Mouse (Mus musculus) brain, embryonic 18.5 days (tissue): ENCODE data around the gene Gpr39.
"Not testable (repeated sequence)": the region's sequence is repeated elsewhere in the genome, so short reads cannot be mapped to it uniquely, and the experiment has no call there.

ENCODE experiments used
- DNase-seq: peaks from one replicate; pipeline ENCODE4 v3.0.0-alpha.2; 2012; ENCODE audit warnings: low read depth, low spot score

Gene Gpr39

DNA sequence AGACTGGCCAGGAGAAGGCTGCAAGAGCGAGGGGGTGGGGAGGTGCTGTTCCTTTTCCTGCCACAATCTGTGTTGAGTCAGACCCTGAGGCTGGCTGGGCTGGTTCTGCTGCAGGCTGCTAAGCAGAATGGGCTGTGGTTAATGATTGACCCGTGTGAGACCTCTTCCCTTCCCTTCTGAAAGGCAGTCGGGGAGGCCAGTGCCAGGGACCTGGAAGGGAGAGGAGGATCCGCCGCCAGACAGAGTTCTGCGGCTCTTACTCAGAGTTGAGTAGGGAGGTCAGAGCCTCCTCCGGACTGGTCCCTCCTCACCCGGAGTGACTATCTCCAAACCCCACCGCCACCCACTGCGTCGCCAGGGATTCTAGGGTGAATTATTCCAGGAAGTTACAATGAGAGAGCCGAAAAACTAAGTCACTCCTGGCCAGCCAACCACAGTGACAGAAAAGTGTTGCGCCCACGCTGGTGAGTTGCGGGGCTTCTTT lies at the start of gene Gpr39:
Gene Gpr39, plus strand, starts transcription at position 206 of the 484 bp plus-strand sequence.
- no peak for DNase-seq

DNA sequence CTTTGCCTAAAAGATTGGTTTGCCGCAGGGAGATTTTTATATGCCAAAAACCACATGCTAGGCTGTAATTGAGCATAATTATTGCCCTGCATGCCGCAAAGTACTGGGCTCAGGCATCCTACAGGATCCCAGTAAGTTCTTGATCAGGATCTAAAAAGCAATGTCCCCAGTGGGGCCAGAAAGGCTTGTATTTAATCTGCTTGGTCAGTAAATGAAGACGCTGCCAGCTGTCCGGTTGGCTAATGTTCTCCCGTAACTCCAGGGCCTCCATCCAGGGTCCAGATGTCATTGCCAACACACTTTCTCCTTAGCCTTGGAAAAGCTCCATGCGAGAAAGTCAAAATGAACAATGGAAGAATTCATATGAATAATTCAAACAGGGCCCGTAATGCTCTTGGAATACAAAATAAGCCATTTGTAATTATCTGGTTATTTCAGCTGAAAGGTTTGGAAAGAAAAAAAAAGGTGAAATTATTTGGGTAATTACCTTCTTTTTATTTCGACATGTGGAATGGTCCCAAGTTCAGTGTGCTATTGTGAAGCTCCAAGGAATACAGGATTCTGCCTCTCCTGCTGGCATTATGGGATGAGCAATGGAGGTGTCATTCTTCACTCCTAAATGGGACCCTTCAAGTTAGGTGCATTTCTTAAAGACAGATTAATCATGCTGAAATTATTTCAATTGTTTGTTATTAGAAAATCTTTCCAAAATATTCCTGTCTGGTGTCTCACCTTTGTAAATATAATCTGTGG lies 37.1 kb upstream of the Gpr39 start:
- peak; percentile 40 for DNase-seq

DNA sequence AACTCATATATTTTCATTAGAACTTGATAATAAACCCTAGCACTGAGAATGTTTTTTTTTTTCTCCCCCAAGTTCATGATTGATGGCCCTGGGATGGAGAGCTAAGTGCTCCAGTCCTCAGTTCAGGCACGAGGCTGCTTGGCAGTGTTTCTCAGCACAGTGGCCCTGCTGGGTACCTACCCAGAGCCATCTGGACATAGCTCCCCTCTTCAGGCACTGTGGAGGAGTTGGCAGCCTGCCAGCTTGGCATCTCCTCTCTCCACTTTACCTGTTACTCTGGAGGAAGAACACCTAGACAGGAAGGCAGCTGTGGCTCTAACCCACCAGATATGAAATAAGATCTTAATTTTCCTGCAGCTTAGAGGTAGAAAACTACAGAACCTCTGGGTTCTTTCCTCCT lies 33.2 kb upstream of the Gpr39 start:
- DNase-seq: no peak

DNA sequence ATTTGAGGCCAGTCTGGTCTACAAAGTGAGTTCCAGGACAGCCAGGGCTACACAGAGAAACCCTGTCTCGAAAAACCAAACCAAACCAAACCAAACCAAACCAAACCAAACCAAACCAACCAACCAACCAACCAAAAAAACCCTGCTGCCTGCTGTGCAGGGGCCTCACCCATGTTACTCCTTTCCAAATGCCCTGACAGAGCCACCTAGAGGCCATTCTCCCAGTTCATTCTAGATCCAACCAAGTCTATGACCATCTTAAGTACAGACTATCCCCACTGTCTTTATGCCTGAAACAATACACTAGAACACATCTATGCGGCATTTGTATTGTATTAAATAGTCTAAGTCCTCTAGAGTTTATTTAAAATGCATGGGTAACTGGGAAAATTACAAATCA lies 30.0 kb upstream of the Gpr39 start:
- not testable (repeated sequence) for DNase-seq

DNA sequence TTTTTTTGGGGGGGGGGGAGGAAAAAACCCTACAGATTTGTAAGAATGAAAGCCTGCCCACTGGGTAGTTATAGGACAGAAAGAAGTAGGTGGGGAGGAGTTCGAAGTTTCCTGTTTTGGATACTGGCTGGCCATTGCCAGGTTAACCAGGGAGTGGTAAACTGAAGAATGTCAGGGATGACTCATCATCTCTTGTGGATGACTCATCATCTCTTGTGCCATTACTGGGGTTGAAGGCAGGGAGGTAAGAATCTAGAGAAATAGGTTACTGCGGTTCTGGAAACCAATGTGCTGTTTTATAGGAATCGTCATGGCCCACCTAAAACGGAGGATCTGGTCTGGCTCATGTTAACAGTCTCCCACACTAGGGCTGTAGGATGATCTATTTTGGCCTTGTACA lies 28.8 kb upstream of the Gpr39 start:
- no peak for DNase-seq

DNA sequence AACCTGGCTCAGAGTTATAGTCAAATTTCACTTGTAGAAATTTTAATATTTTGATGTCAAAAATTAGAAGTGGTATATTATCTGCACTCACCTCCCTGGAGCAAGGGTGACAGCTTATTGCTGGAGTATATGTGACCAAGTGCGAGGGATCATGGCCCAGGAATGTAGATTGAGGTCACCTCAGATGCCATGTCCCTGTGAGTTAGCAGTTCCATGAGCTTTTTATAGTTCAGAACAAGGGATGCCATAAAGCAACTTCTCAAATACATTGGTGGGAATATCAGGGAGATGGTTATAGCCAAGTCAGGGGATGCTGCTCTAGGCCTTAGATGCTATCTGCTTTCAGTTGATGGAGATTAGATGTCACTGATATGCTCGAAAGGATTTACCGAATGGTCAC lies 27.7 kb upstream of the Gpr39 start:
- DNase-seq: no peak

DNA sequence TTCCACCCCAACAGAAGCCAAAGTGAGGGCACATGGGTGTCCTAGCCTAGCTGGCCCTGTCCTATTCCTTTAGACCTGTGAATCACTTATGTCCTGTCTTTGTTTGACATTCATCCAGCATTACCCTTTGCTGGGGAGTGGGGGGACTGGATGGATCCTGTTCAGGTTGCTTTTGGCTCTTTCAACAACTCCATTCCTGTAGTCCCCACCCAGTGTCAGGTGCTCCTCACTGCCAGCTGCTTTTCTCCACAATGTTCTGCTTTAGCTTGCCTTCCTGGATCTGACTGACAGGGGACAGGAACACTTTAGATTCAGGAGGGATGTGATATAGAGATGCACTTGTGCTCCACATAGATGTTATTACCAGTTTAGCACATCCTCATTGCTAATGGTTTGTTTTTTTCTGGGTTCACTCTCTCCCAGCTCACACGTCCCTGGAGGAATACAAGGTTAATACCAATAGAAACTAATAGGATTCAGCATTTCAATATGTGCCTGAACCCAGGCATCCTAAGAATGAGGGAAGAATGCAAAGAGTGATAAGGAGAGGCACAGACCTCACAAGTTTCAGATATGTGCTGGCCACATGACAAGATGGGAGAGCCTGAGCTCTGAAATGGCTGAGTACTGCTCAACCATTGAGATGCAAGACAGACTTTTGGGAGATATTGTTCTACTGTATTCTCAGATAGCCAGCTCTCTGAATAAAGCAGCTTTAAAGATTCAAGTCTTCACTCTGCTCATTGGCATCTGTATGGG lies 23.8 kb upstream of the Gpr39 start:
- DNase-seq: no peak

DNA sequence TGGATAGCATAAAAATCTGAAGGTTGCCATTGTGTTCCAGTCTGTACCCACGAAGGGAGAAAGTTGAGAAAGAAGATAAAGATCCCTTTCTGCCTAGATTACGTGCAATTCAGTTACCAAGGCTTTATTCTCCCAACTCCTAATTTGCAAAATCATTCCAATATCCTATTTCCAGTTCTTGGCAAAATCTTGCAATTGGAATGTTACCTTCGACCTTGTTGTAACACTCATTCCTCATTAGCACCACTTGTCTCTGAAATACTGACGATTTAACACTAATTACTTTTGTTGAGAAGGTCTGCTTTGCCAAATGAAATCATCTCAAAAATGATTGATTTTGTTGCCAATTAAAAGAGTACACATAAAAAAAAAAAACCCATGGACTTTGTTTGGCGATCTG lies 19.4 kb upstream of the Gpr39 start:
- no peak for DNase-seq

DNA sequence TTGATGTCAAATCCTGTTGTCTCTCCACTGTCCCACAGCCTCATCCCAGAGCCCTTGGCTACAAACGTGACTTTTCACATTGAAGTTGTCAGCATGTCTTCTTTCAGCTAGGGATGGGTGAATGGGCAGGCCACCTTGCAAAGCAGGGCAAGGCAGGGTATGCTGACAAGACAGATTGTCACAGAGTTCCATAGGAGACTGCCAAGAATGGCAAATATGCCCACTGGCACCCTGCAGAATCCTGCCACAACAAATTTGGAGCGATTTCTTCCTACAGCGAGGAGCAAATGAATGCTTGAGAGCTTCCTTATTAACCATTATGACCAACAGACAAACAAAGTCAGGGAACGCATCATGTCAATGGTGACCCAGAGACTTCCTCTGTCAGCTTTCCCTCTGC lies 16.6 kb upstream of the Gpr39 start:
- DNase-seq: no peak

DNA sequence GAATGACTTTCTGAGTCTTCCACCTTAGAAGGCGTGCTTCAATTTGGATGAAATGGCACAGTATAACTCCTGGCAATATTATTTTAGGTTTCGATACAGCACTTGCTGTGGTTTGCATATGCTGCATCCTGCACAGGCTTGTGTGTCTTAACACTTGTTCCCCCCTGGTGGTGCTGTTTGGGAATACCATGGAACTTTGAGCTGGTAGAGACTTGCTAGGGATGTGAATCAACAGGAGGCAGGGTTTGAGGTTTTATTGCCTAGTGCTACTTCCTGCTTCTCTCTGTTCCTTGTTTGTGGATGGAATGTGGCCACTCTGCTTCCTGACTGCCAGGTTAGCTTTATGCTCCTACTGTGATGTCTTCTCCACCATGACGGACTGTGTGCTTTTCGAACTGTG lies 15.9 kb upstream of the Gpr39 start:
- DNase-seq: no peak

DNA sequence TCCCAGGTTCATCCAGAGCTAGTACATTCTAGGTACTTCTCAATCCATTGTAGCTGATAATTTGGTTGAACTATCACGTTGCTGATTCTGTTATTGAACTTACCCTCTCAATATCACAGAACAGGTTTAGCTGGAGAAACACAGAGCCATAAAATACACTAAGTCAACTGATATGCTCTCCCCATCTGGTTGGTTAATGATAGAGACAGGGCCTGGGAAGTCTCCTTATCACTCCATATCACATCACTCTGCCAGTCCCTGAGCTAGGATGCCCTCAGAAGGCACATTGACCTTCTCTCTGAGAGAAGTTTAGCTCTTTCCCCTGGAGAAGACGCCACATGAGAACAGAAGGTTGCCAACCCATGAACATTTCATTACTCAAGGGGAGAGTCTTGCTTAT lies 14.7 kb upstream of the Gpr39 start:
- no peak for DNase-seq

DNA sequence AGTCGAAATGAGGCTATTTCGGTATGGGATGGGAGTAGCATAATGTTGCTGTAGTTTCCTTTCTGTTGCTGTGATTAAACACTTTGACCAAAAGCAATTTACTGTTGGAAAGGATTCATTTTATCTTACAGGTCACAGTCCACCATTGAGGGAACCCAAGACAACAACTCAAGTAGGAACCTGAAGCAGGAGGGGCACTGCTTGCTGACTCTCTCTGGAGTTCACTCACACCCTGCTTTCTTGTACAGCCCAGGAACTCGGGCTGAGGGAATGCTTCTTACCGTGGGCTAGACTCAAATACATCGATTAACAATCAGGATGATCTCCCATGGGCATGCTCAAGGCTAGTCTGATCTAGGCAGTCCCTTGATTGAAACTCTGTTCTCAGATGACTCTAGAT lies 14.1 kb upstream of the Gpr39 start:
- no peak for DNase-seq

DNA sequence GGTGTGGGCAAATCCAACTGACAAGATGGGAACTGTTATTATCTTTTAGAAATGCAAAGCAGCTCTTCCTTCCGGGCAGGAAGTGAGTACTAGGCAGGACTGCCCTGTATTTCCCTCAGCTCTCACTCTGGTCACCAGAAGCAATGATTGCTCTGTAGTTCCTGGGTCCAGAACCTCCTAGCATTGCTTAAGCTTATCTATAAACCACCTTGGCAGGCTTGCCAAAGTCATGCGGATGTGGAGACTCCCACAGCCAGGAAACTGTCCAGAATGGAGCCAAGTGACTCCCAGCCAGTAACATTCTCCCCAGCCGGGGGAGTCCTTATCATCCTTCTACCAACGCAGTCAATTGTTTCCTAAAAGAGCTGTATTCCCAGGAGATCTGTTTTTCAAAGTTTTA lies 13.7 kb upstream of the Gpr39 start:
- DNase-seq: no peak

DNA sequence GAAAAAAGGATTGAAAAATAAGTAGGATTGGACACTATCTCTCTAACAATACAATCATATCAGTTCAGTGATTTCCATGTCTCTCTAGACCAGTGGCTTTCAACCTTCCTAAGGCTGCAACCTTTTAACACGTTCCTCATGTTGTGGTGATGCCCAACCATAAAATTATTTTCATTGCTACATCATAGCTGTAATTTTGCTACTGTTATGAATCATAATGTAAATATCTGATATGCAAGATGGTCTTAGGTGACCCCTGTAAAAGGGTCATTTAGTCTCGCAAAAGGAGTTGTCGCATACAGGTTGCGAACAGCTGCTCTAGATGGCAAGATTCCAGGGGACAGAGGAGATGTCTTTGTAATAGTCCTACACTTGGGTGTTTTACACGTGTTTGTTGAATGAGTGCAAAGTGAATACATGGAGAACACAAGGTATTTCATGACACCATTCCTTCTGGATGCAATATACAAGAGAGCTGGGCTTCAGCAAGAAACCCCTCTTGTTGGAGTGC lies 11.6 kb upstream of the Gpr39 start:
- DNase-seq: no peak

DNA sequence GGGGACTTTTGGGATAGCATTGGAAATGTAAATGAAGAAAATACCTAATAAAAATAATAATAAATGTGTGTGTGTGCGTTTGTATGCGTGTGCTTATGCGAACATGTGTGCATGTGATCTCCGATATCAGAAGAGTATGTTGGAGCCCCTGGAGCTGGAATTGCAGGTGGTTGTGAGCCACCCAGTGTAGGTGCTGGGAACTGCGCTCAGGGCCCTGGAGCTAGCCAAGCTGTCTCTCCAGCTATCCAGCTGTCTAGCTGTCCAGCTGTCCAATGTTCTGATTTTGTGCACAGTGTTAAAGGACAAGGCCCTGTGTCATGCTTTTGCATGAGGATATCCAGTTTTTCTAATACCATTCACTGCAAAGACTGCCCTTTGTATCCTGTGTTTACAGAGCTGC lies 7.8 kb upstream of the Gpr39 start:
- no peak for DNase-seq

DNA sequence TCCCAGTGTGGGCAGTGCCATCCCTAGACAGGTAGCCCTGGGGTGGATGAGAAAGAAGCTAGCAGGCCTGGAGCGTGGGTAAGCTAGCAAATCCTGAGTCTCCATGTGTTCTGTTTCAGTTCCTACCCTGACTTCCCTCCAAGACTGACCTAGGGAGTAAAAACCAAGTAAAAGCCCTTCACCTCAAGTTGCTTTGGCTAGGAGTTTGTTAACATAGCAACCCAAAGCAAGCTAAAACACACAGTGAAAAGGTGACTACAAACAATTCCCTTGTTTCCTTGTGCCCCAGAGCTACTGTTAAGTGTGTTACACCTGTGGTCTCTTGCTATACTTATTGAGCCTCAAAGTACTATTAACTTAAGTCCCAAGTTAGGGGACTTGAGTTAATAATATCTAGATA lies 1.6 kb upstream of the Gpr39 start:
- DNase-seq: no peak

DNA sequence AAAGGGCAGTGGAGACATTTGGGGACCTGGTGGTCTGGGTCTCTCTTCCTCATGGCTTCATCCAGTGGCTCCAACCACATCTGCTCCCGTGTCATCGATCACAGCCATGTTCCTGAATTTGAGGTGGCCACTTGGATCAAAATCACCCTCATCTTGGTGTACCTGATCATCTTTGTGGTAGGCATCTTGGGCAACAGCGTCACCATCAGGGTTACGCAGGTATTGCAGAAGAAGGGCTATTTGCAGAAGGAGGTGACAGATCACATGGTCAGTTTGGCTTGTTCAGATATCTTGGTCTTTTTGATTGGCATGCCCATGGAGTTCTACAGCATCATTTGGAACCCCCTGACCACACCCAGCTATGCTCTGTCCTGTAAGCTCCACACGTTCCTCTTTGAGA lies 491 bp downstream of the Gpr39 start:
- DNase-seq: no peak

DNA sequence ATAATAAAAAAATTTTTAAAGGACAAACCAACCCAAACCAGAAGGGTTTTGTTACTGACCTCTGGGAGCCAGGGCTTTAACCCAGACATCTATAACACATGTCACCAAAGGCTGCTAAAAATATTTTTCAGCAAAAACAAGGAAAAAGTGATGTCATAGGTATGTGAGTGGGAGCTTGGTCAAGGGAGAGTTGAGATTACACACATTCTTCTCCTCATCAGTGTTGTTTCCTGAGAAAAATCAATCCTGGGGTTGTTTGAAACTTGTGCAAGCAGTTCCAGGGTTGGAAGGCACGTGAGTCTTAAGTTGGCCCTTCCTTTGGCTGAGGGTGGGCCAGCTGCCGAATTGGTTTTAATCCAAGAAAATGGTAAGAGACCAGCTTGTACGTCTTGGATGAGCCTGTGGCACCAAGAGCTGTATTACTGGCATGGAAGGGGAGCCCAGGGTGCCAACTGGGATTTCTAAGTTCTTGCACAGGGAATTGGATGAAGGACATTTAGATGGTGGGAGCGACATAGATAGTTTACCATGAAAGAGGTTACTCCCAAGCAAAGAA lies 2.8 kb downstream of the Gpr39 start:
- DNase-seq: no peak

DNA sequence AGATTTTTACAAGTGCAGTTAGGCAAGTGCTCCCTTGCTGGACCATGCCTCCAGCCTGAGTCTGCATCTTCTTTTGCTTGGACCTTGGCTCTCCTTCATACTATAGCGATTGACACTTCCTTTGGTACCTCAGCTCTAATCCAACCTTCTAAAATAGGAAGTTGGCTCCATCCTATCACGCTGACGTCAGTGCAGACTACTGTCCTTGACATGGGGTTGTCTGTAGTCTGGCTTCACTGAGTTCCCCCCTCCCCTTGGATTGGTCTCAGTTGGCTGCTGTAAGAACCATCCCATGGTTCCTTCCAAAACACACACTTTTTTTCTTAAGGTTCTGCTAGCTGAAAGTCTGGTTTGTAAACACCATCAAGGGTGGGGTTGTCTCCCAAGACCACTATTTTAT lies 7.6 kb downstream of the Gpr39 start:
- no peak for DNase-seq

DNA sequence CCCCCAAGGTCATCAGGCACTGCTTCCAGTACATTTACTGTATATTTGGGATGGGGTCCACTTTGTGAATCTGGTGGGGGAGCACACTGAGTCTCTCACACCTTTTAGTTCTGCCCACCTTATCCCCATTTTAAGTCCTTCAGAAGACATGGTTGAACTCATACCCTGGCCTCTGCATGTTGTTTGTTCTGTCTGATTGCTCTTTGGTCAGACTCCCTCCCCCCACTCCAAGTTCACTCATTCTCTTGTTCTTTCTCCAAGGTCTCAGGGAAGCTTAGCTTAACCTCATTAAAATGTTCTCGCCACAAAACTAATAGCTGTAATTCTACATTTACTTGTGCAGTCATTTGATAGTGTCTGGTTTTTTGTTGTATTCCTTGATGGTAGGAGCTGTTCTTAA lies 8.5 kb downstream of the Gpr39 start:
- DNase-seq: no peak

DNA sequence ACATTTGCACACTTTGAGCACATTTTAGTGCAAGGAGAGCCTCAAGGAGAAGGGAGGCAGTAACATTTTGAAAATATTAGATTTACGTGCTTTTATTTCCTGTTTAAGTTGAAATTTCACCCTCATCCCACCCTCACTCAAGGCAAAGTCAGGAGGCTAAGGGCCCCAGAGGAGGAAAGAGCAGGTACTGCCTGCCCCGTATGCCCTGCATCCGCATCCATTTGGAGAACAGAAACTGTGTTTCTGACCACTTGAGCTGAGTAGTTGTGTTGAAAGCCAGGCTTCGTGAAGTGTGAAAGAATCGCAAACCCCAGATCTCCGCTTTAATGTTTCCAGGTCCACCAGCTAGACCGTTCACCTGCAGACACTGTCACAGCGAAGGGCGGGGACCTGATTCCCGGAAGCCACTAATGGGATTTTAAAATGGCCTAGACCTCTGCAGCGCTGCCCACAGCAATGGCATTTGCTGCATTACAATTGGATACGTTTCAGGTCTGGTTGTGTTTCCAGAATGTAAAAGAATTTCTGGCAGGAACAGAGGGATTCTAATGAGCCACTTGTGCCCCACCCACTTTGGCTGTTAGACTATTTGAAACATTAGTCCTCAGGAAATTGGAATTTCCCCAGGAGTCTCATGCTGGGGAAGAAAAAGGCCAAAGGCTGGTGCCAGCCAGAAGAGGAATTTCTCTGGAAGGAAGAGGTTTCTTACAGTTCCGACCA lies 11.1 kb downstream of the Gpr39 start:
- no peak for DNase-seq

DNA sequence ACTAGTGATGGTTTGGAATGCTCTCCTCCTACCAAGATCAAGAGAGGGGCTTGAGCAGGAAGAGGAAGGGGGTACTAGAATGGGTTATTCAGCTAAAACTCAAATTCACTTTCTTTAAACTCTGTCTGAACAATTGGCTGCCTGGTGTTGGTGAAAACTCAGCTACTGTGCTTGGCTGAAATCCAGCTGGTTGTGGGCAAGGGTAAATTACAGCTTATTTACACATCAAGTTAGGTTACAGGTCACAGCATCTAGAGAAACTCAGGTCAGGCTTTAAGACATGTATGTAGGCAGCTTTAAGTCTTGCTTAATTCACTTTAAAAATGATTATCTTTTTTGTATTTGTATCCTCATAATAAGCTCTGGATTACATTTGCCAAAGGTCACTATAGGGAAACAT lies 16.7 kb downstream of the Gpr39 start:
- DNase-seq: no peak
